Mouse (Mus musculus): ENCODE measurements around the gene Dusp7.

Gene Dusp7

DNA sequence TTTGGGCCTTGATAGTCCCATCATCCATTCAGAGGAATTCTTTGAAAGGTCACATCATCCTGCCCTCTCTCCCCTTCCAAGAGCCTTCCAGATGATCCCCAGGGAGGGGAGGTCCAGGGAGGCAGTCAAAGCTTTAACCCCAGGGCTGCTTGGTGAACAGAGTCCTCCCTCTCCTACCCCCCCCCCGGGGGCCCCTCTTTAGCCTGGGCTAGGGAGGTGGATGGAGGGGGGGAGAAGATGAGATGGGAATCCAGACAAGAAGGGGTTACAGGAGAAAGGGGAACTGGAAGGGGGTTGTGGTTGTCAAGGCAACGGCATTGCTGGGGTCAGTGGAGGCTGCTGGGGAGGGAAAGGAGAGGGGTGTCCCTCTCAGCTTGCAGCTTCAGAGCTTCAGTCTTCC is 52.2 kb downstream of the Dusp7 start:
- no peak for DNase-seq (ENCODE audit: low spot score in 2 of 2)

DNA sequence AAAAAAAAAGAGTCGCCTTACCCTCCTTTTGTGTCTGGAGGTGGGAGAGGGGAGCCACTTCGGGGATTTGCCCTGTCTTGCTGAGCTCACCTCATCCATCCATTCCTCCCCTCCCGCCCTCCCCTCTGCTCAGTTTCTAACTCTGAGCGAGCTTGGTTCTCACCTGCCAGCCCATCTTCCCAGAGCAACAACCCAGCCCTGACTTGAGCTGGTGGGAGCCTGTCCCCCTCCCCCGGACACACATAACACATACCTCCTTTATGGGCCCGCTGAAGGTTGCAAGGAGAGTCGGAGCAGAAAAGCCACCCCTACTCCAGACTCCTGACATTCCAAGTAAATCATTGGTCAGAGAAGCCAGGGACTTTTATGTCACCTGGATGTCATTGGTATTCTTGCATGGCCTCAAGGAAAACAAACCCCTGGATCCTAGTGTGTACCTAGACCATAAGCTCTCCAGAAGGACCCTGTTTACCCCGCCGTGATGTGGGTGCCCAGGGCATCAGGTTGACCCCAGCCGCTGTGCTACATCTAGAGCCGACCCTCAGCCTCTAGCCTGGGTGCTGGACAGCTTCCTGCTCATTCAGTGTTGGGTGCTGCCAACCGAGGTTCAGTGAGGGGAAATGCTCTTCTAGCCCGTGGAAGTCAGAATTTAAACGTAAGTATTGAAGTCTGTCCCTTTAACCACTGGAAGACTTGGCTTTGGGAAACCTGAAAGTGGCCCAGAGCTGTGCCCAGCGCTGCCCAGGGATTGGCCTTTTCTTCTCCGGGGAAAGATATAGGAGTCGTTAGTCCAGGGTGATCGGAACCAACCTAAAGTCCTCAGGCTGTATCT is 52.8 kb downstream of the Dusp7 start:
- no peak for DNase-seq (ENCODE audit: low spot score in 2 of 2)

DNA sequence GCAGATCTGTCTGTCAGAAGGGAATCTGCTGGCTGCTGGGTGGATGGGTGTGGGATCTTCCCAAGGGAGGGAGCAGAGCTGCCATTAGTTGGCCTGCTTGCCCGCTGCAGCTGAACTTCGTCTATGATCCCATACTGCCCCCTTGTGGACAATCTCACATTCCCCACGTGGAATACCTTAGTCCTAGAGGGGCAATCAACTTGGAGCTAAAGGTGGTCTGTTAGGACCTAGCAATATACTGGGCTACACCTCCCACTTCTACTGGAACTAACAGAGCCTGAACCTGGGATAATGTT is 53.4 kb downstream of the Dusp7 start:
- DNase-seq (ENCODE audit: low spot score in 2 of 2), result peak; percentile 69 to 88
